Mouse (Mus musculus) A20 (cell line): ENCODE results near the gene Fgd6.

Experiments
- DNase-seq: peaks from one replicate; pipeline ENCODE4 v3.0.0-alpha.2; 2011; ENCODE audit warnings: low read depth, low spot score

Gene Fgd6

DNA sequence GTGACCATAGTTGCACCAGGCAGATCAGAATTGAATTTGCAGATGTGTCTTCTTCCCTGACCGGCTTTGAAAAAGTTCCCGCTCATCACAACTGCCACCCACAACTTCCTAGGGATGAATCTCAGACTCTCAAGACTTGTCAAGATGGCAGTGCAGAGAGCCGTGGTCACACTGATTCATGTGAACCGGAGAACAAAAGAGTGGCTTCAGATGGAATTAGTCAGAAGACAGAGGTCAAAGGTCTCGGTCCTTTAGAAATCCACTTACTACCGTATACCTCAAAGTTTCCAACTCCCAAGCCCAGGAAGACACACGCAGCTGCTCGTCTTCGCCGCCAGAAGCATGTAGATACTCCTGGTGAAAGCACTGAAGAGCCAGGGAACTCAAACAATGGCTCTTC, 8.1 kb downstream of the Fgd6 start:
- DNase-seq, result no peak

DNA sequence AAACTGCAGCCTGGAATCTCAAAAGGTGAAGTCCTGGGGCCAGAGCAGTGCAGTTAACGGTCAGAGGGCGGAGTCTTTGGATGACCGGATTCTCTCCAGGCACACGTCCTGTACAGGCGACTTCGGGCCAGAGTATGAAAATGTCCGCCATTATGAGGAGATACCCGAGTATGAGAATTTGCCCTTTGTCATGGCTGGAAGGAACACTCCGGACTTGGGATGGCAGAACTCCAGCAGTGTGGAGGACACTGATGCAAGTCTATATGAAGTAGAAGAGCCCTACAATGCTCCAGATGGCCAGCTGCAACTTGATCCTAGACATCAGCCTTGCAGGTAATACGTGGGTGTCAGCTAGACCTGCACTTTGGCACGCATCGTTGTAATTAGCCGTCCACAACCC, 9.5 kb downstream of the Fgd6 start:
- no peak for DNase-seq

DNA sequence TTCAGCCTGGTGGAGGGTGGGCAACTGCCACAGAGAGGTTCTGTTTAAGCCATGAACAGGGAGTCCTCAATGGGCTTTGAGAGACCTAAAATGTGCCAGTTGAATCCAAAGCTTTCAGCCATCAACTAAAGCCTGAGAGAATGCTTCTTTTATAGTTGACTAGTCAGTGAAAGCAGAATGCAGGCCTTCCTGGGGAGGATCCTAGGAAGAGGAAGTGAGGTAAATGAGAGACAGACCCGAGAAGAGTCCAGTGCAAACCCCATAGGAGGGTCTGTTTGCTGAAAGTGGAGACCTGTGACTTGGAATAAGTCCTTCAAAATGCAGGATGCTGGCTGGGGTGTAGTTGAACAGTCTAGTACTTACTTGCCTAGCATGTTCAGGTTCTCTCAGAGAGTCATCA, 11.2 kb downstream of the Fgd6 start:
- peak; percentile 31 for DNase-seq

DNA sequence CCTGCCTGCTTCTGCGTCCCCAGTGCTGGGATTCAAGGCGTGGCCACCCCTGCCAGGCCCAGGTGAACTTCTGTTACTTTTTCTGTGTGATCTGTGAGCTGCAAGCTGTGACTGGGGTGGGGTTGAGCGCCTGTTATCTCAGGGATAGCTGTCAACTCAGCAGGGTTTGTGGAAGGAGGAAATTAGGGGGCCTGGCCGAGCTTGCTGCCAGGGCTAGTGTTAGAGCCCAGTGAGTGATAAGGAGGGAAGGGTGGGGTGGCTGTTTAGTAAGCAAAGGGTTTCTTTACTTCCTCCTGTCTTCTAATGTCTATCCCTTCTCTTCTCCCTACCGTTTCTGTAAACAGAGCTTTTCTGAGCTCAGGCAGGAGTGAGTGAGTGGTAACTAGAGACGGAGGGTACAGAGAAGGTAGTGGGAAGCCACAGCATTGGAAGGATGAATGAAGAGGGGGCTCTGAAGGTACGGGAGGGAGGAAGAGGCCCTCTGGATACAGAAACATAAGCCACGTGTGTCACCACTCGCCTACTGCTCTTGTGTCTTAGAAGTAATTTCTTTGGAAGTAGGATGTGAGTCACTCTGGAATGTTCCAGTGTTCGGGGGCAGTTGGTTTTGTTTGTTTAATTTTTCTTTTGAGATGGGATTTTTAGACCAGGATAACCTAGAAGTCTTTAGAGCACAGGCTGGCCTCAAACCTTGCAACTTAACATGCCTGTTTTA, 12.2 kb downstream of the Fgd6 start:
- no peak for DNase-seq

DNA sequence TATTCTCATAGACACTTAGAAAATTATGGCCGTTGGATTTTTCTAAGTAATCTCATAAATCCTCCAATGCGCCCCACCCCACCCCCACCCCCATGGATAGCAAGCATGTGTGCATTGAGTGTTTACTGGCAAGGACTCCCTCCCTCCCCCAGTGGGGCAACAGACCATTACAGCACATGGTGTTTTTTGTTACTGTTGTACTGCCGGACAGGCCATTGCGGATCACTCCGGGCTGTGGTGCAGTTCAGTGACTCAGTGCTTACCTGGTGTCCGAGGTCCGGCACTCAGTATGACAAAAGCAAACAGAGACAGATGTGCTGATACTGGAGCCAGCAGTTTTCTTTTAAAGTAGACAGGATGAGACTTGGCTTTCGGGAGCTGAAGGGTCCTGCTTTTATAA, 13.3 kb downstream of the Fgd6 start:
- no peak for DNase-seq

DNA sequence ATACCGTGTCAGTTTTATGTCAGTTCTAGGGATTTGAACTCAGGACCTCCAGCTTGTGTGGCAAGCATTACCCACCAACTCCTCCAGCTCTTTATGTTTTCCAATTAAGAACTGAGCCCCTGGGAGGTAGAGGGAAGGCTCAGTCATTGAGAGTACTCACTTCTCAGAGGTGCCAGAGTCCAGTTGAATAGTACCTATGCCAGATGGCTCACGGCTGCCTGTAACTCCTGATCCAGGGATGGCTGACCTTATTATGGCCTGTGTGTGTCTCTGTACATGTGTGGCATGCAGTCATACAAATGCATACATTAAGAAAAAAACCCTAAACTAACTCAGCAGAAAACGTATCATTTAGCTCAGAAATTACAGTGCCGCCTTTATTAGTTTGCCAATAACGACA, 14.9 kb downstream of the Fgd6 start:
- DNase-seq, result no peak

DNA sequence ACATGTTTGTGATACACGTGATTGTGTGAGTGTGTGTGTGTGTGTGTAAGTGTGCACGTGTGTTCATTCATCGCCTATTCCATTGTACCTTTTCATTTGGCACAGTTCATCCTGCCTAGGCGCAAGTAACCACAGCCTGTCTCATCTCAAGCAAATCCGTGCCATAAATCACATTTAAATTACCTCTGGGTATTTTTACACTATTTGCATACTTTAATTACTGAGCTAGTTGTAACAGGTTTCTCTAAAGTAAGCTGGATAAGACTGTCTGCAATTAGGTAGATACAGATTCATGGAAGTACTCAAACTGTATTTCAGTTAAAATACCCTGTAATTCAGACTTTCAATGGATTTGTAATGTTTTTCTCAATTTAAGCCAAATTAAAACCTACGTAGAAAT, 20.7 kb downstream of the Fgd6 start:
- no peak for DNase-seq

DNA sequence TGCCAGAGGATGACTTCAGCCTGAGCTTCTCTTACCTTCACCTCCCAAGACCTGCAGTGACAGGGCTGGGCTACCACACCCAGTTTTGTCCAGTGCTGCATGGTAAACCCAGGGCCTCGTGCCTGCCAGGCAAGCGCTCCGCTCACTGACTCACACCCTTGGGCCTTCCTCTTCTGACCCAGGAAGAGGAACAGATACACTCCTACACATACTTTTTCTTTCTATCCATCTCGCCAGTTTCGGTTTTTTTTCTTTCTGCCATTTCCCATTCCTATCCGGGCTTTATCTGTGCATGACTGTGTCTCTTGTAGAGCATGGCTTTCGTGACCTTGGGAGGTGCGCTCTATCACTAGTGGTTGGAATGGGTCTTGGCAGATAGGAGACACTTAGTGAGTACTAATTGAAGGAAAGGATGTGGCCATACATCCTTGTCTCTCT, 23.8 kb downstream of the Fgd6 start:
- DNase-seq, result peak; percentile 76

DNA sequence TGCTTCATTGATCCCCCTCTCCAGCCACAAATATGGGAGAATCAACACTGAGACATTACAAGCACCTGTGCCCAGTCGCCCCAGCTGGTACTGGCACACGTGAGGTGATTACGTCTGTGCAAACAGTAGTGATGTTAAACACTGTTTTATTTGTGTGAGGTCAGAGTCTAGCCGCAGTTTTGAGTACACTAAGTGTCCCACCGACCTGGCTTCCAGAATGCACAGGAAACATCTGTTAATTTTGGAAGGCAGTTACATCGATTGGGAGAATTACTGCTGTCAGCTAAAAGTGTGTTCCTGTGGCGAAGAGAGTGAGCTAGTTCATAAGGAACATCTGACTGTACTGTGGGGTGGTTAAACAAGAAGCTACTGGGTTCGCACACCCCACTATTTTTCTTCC, 24.4 kb downstream of the Fgd6 start:
- DNase-seq, result no peak

DNA sequence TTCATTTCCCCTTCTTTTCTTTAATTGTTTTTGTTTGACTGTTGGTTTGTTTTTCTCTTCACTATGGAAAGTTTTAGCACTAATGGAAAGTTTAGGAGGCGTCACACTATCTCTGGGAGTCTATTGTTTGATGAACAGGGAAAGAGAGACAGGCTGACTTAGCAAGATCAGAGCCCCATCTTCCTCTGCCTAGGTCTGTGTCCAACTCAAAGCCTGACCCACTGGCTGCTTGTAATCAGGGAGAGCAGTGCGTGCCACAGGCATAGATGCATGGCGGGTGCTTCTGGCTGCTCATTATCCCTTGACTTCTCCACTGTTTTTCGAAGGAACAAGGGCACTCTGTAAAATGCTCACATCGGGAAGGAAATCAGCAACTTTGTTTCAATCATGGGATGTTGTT, 26.6 kb downstream of the Fgd6 start:
- no peak for DNase-seq

DNA sequence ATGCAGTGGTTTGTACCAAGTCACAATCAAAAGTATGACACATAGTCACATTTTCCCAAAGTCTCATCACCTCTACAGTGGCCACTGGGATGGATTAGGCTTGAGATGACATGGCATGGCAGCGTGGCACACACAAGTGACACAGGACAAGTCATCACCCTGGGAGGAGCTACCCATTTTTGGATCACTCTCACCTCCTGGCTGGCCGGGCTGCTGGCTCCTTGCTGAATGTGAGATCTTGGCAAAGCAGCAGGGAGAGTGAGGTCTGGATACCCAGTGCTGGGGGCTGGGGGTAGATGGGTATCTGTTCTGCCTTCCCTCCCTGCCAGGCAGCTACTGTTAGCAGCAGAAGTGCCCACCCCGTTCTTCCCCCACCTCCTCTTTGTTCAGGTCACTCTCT, 31.1 kb downstream of the Fgd6 start:
- DNase-seq, result no peak

DNA sequence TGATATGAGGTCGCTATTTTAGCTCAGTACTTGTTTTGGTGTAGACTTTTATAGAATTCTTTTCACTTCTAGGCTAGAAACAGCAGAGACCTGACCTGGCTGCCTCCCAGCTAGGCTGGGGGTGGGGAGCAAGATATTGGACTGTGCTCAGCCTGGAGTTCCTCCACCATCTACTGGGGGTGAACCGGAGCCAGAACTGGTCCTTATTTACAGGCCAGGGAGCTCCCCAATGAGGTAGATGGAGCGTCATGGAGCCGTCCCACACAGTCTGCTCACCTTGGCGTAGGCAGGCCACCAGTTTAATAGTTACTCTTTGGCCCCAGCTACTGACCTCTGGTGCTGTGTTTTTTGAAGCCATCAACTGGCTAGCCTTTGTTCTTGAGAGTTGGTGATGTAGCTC, 32.9 kb downstream of the Fgd6 start:
- DNase-seq, result no peak

DNA sequence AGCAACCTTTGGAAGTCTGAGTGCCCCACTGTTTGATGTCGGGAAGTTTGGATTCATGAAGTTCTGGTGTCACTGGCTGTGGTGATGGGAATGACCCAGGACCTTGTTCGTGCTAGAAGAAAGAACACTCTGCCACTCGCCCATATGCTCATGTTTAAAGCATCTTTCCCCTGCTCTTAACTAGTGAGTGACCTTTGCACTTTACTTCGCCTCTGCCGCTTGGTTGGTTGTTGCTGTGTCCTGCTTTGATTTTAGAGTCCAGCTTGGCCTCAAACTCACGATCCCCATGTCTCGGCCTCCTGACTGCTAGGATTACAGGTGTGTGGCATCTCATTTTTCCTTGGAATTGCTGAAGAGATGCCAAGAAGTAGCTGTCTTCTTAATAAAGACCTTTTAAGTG, 35.8 kb downstream of the Fgd6 start:
- DNase-seq, result no peak

DNA sequence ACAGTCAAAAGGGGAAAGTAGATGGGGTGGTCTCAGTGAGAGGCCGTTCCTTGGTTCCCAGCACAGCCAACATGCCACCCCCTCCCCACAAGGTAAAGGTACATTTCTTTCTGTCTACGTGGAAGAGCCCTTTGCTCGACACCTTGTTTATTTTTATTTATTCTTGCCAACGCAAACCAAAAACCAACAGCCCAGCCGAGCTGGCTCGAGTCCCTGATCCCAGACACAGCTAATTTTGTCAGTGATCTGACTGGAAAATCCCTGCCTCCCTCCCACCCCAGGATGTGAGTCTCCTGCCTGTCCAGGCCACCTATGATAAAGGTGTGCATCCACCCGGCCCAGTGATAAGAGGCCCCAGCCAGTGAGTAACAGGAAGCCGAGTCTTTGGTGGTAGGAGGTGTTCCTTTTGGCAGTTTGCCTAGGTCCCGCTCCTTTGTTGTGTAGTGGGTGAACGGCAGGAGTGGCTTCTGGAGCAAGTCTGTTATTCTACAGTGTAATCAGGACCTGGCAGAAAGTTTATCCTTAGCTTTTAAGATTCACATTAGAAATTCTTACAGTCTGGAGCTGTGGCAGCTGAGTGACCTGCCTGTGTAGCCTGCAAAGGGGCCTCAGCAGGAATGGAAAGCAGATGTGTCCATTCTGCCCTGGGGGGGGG, 36.6 kb downstream of the Fgd6 start:
- DNase-seq, result no peak

DNA sequence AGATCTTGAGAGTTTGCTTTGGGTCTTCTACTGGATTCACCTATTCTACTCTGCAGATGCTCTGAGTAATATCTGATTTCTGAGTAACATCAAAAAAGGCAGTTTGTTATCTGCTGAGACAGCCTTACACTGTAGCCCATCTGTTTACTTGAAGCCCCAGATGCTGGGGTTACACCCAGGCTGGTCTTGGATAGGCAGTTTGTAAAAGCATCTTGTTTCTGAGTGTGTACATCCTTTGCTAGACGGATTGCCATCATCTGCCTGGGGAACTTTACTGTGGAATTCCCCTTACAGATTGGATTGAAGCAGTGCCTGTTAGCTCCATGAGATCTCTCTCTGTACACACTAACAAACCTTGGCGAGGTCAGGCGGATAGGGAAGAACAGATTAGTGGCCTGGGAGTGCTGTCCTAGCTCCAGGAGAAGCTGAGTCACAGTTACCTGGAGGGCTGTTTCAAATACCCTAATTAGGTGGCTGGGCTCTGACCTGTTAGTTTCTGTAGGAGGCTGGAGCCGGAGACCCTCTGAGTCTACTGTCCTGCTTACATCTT, 37.2 kb downstream of the Fgd6 start:
- no peak for DNase-seq

DNA sequence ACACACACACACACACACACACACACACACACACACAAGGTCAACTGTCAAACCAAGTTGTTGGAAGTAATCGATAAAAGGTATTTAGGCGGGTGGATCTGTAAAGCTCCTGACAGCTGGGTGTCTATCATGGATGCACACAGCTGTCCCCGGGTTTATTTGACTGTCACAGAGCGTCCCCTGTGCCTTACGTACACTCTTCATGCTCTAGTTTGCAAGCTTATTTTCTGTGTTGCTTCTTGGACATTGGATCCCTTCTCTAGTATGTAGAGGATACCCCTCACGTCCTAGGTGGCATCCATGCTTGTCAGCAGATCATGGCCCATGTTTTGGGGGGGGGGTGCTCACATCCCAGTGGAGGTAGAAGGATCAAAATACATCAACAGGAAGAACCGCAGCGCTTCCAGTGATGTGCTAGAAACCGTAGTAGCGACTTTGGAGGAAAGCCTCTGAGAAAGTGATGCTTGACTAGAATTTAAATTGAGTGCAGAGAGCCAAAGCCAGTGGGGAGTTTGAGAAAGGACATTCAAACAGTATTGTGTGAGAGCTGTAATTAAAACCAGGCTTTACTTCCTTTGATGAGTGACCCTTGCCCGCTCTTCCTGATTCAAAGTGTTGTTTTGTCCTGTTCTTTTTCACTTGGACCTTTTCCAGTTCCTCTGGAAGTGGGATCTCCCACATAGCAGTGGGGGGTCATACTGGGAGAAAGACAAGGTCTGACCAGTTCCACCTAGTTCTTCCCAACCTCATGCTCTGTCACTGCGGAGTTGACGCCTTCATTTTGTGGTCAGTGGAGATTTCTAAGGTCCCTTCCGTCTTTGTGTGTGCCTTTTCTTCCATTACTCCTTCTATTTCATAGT, 41.4 kb downstream of the Fgd6 start:
- DNase-seq, result no peak

DNA sequence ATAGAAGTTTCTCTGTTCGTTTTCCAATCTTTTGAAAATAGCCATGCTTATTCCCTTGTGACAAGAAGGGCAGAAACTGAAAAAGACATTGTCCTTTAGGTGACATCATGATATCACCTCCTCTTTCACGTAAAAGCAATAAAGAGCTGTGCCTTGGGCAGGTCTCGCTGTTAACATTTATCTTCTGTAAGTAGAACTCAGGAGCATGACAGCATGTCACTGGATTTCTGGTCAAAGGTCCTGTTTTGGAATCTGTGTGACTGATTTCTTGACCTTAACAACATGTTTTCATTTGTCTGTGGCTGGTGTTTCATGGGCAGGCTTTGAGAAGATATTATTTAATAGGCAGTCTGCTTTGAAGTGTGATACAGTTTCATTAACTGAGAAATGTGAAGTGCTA, 44.9 kb downstream of the Fgd6 start:
- DNase-seq, result no peak

DNA sequence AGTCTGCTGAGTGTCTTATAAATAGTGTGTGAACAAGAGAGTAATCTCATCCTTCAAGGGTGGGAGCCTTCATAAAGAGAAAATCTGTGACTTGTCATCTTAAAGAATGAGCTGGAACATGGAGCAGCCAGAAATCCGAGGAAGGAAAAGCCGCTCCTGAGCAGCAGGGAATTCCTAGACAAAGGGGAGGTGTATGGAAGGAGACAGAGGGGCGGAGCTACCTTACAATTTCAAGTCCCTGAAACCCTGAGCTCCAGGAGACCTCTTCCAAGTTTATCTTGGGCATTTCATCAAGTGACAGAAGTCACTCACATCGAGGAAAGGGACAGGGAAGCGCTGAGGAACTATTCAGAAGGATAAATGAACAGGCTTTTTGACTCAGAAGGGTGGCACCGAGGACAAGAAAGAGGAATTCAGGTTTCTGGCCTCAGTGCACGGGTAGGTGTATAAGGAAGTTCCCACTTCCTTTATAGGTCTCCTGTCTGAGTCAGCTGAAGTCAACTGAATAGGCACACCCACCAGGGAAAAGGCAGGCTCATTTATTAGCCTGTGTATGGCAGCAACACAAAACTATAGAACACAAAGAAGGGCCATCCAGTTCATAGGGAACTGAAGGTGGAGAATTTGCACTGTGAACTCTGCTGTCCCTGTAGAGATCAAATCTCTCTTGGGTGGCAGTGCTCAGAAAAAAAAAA, 46.4 kb downstream of the Fgd6 start:
- peak; percentile 50 for DNase-seq

DNA sequence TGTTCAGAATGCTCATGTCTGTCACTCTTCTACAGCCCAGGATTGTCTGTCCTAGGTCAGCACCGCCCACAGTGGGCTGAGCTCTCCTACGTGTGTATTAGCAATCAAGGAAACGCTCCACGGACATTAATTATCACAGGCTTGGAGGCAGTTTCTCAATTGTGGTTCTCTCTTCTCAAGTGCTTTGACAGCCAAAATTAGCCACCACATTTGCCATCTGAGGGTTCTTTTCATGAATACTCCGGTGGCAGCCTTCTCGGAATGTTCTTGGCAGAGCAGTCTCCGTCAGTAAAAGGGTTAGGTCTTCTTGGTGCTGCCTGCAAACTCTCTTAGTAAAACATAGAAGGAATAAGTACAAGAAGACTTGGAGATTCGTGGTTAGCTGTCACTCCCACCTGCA, 50.5 kb downstream of the Fgd6 start:
- DNase-seq, result no peak

DNA sequence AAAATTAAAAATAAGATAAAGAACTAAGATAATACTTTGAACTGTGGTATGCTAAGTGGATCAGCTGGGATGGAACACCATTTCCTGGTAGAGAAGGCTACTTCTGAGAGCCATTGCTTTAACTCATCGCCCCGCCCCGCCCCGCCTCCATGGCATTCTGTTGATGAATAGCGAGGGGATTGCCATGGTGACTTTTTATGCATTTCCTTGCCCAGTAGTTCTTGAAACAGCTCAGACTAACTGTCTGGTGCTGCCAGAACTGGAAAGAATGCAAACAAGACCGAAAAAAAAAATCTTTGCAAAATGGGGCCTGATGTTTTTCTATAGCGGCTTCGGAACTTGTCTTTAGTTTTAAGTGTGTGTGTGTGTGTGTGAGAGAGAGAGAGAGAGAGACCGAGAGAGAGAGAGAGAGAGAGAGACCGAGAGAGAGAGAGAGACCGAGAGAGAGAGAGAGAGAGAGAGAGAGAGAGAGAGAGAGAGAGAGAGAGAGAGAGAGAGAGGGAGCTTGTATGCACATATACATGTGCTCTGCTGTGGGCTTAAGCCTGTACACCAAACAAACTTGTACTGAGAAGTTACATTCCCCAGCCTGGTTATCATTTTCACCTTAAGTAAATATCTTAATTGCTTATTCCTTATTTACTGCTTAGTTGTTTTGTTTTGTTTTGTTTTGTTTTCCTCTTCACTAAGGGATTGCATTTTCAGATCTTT, 51.7 kb downstream of the Fgd6 start:
- no peak for DNase-seq

DNA sequence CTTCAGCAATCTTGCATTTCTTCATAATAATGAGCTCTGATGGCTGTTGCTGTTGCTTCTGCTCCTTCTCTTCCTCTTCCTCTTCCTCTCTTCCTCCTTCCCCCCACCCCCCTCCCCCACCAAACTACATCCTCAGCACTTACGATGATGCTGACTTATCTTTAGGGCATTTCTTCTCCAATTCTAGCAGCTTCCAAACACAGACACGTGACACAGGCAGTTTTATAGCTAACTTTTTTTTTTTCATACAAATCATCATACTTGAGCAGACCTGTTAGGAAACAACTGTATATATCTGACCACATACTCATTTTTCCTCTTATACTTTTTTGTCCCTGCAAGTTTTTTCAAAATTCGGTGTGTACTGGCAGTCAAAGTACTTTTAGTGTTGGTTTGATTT, 54.2 kb downstream of the Fgd6 start:
- no peak for DNase-seq
